Mouse (Mus musculus) naive thymus-derived CD4-positive, alpha-beta T cell, adult 2 months (primary cell): ENCODE measurements around the gene 5830473C10Rik.
A peak's percentile ranks its signal among the peaks of the same experiment; 100 is the strongest.
"Not testable (repeated sequence)": the region's sequence is repeated elsewhere in the genome, so short reads cannot be mapped to it uniquely, and the experiment has no call there.

Experiments used
- DNase-seq: peaks from one replicate; pipeline ENCODE4 v3.0.0-alpha.2; 2011; ENCODE audit warnings: low read depth

5830473C10Rik gene

GRCm38 (mm10) chr5:90594945-90595344 lies 34.0 kb downstream of the 5830473C10Rik start:
- DNase-seq, result peak; percentile 18

- DNase-seq, result no peak
These were observed 35.2 kb downstream of the 5830473C10Rik start for GRCm38 (mm10) chr5:90596155-90596554.

- DNase-seq, result peak; percentile 34
These were observed 40.6 kb downstream of the 5830473C10Rik start for GRCm38 (mm10) chr5:90601469-90601868.

GRCm38 (mm10) chr5:90603407-90603923 lies 42.6 kb downstream of the 5830473C10Rik start:
- DNase-seq, result no peak

GRCm38 (mm10) chr5:90608906-90609305 lies 48.0 kb downstream of the 5830473C10Rik start:
- no peak for DNase-seq

GRCm38 (mm10) chr5:90611388-90611787 lies 50.5 kb downstream of the 5830473C10Rik start:
- DNase-seq, result no peak

GRCm38 (mm10) chr5:90611996-90612611 lies 51.2 kb downstream of the 5830473C10Rik start:
- DNase-seq, result no peak

GRCm38 (mm10) chr5:90612751-90613150 lies 51.8 kb downstream of the 5830473C10Rik start:
- DNase-seq, result not testable (repeated sequence)

GRCm38 (mm10) chr5:90617859-90618258 lies 57.0 kb downstream of the 5830473C10Rik start:
- DNase-seq, result no peak

- DNase-seq, result no peak
These were observed 60.4 kb downstream of the 5830473C10Rik start for GRCm38 (mm10) chr5:90621316-90621715.

GRCm38 (mm10) chr5:90621726-90622125 lies 60.8 kb downstream of the 5830473C10Rik start:
- DNase-seq, result no peak

- DNase-seq, result no peak
These were observed 62.3 kb downstream of the 5830473C10Rik start for GRCm38 (mm10) chr5:90623209-90623608.

GRCm38 (mm10) chr5:90624708-90625425 lies 64.0 kb downstream of the 5830473C10Rik start:
- no peak for DNase-seq

- no peak for DNase-seq
These were observed 66.5 kb downstream of the 5830473C10Rik start for GRCm38 (mm10) chr5:90627423-90627822.

GRCm38 (mm10) chr5:90628011-90628410 lies 67.1 kb downstream of the 5830473C10Rik start:
- no peak for DNase-seq

GRCm38 (mm10) chr5:90628530-90628929 lies 67.6 kb downstream of the 5830473C10Rik start:
- DNase-seq, result no peak

GRCm38 (mm10) chr5:90634885-90635284 lies 74.0 kb downstream of the 5830473C10Rik start:
- DNase-seq, result no peak

GRCm38 (mm10) chr5:90640286-90641217 lies 79.6 kb downstream of the 5830473C10Rik start, which contains the start of gene Rassf6:
Gene Rassf6 (minus strand): TSS chr5:90640657.
- DNase-seq, result no peak

GRCm38 (mm10) chr5:90641218-90641610 lies 80.3 kb downstream of the 5830473C10Rik start:
- DNase-seq, result no peak

- no peak for DNase-seq
These were observed 84.7 kb downstream of the 5830473C10Rik start for GRCm38 (mm10) chr5:90645579-90645978.

- DNase-seq, result no peak
These were observed 85.5 kb downstream of the 5830473C10Rik start for GRCm38 (mm10) chr5:90646398-90646797.
